Mouse (Mus musculus) kidney, postnatal 0 days (tissue): Measurements from ENCODE around the gene Tyw5. TPM values are rescaled to one million over a fixed set of nuclear protein-coding genes. Genes with fewer than 3 reads are reported as not detected.
A peak's percentile ranks its signal among the peaks of the same experiment; 100 is the strongest.

ENCODE experiments used
- ATAC-seq: fragments of 200-750 bp; cut with Nextera tagmentation; replicated peaks from 2 replicates; pipeline ENCODE4 v1.8.0; 2017; ENCODE audit warnings: low read depth, moderate number of reproducible peaks, moderate TSS enrichment, moderate library complexity; ENCODE audit not compliant: low FRiP score
- DNase-seq: peaks from one replicate; pipeline ENCODE4 v3.0.0-alpha.2; 2016; ENCODE audit warnings: low spot score
- H3K27ac ChIP-seq: fragments of 300-500 bp; sonication (generic); 2 replicates; pipeline ENCODE4 v1.5.1; 2014; ENCODE audit warnings: mild to moderate bottlenecking
- H3K27me3 ChIP-seq: fragments of 300-500 bp; sonication (generic); 2 replicates; pipeline ENCODE4 v1.6.1; 2014; ENCODE audit warnings: low read length, mixed read lengths; ENCODE audit not compliant: insufficient read depth
- H3K36me3 ChIP-seq: fragments of 300-500 bp; sonication (generic); 2 replicates; pipeline ENCODE4 v1.6.1; 2014; ENCODE audit warnings: low read length, mixed read lengths; ENCODE audit not compliant: insufficient read depth
- H3K4me1 ChIP-seq: fragments of 300-500 bp; sonication (generic); replicated peaks from 2 replicates; pipeline ENCODE4 v1.6.1; 2014; ENCODE audit warnings: antibody characterized with exemption, low read length, mixed read lengths; ENCODE audit not compliant: insufficient read depth
- H3K4me2 ChIP-seq: fragments of 300-500 bp; sonication (generic); 2 replicates; pipeline ENCODE4 v1.6.1; 2014; ENCODE audit warnings: mild to moderate bottlenecking, low read length, moderate library complexity, mixed read lengths
- H3K4me3 ChIP-seq: fragments of 300-500 bp; sonication (generic); replicated peaks from 2 replicates; pipeline ENCODE4 v1.5.1; 2014; ENCODE audit warnings: low read depth, low read length
- H3K9ac ChIP-seq: fragments of 300-500 bp; sonication (generic); 2 replicates; pipeline ENCODE4 v1.6.1; 2014; ENCODE audit warnings: low read depth, low read length
- H3K9me3 ChIP-seq: fragments of 300-500 bp; sonication (generic); replicated peaks from 2 replicates; pipeline ENCODE4 v1.6.1; 2016; ENCODE audit warnings: low read length, inconsistent platforms, mixed read lengths
- CTCF ChIP-seq: IDR thresholded peaks from 2 replicates; pipeline ENCODE4 v1.5.1; 2016; ENCODE audit warnings: antibody characterized with exemption, low read depth, mild to moderate bottlenecking, moderate library complexity
- WGBS: fragments of 180-500 bp; shearing (Covaris S2); extraction: QIAGEN DNeasy Blood & Tissue Kit; methylation state at CpG from one replicate; pipeline ENCODE4 v1.1.7; 2014; 5-methylcytosine and 5-hydroxymethylcytosine counted together
- polyA plus RNA-seq: library from polyadenylated mRNA; unstranded; fragments of >200 nt; fragmentation: Nextera tagmentation; extraction: Ambion mirVana; gene quantifications from 2 replicates; pipeline ENCODE4 v1.2.1, GENCODE M21; 2015

Tyw5 gene
- polyA plus RNA-seq, 1 experiment from 2014 or later, result 27.5 TPM

DNA sequence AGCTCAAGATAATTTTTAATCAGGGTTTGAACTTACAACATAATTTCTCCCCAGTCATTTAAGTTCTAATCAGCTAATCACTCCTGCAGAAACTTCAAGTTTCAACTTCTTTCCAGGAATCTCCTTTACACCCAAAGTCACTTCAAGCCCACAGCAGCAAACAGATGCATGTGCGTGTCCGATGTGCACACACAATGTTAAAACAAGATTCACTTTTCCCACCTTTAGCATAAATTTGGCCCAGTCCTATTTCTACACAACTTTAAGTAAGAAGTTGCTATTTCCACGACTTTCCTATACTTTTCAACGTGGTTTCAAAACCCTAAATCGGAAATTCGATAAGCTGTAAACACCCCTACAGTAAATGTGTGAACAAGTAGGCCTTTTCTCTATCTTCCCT is 30.1 kb downstream of the Tyw5 start:
- H3K9ac ChIP-seq, result 0 out of 2 replicates have a peak overlapping the region, but pooled peaks have one; percentile 84
- ATAC-seq, result no peak
- no peaks in the 10 kb centered on the region for H3K36me3 ChIP-seq
- no peak for TF ChIP-seq CTCF
- no peak for DNase-seq
- H3K27ac ChIP-seq, result no peak overlapping the region
- H3K27me3 ChIP-seq, result no peaks in the 10 kb centered on the region
- WGBS, result 65% methylated on average over 6 of the region's 6 CpGs
- H3K4me1 ChIP-seq, result 0 out of 2 replicates have a peak, but pooled peaks cover 5% of the 10 kb centered on the region
- peak overlapping the region; percentile 98 for H3K4me2 ChIP-seq
- no peaks in the 10 kb centered on the region for H3K9me3 ChIP-seq
- peak overlapping the region; percentile 91; the same call in 1 of the 2 replicates for H3K4me3 ChIP-seq

DNA sequence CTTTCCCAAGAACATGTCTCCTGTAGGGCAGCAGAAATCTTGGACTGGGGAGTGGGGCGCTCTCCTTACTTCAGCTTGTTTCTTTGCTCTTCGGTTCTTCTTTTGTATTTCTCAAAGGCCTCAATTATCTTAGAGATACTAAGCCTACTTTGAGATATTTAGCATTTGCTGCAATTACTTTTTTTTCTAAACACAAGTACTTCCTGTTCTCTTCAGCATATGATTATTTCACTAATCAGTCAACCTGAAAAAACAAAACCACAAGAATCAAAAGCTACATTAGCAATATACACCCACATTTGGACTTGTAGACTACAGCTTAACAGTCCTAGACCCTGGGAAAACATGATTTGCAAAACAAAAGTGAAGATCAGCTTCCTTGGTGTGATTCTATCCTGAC is 31.6 kb downstream of the Tyw5 start:
- no peak for DNase-seq
- no peak overlapping the region for H3K9ac ChIP-seq
- H3K4me1 ChIP-seq, result 0 out of 2 replicates have a peak, but pooled peaks cover 5% of the 10 kb centered on the region
- H3K9me3 ChIP-seq, result no peaks in the 10 kb centered on the region
- no peak for TF ChIP-seq CTCF
- H3K36me3 ChIP-seq, result no peaks in the 10 kb centered on the region
- no peak overlapping the region for H3K4me3 ChIP-seq
- H3K4me2 ChIP-seq, result no peak overlapping the region
- no peaks in the 10 kb centered on the region for H3K27me3 ChIP-seq
- H3K27ac ChIP-seq, result no peak overlapping the region
- 95% methylated on average over 2 of the region's 2 CpGs for WGBS
- ATAC-seq, result no peak

DNA sequence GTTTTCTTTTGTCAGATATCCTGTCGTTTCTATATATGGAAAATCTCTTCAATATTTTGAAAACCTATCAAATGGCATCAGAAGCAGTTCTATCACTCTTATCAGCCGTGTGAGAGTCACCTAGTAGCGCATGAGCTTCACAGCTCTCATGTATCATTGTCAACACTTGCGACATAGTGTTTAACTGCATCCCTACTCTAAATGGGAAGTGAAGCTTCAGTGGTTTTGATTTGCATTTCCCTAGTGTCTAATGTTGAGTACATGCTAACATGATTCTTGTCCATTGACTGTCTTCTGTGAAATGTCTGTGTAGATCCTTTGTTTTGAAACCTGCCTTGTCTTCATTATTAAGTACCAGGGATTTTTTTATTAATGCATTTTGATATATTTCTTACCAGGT is 36.5 kb downstream of the Tyw5 start:
- no peak for DNase-seq
- Histone ChIP-seq H3K36me3 (no peaks in the 10 kb centered on the region), H3K9ac (no peak overlapping the region), H3K27ac (no peak overlapping the region), H3K4me2 (no peak overlapping the region), H3K4me3 (no peak overlapping the region), H3K9me3 (no peaks in the 10 kb centered on the region), H3K4me1 (no peaks in the 10 kb centered on the region), H3K27me3 (no peaks in the 10 kb centered on the region)
- 75% methylated on average over 4 of the region's 4 CpGs for WGBS
- no peak for ATAC-seq
- no peak for TF ChIP-seq CTCF

DNA sequence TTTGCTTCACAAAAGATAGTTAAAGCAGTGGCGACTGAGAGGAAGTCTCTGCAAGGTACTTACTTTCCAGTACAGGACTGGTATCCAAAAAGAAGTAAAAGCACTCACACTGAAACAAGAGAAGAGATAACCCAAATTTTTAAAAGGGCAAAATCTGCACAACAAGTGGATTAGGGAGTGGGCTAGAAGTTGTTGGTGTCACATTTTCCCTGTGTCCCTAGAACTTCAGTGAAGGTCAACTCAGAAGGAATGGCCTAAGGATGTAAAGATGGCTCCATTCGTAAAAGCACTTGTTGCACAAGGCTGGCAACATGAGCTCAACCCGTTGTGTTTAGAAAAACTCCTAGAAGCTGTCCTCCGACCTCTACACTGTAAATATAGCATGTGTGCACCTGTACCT is 37.8 kb downstream of the Tyw5 start:
- no peak overlapping the region for H3K27ac ChIP-seq
- H3K4me3 ChIP-seq, result no peak overlapping the region
- no peak for DNase-seq
- H3K9me3 ChIP-seq, result no peaks in the 10 kb centered on the region
- 83% methylated on average over 4 of the region's 4 CpGs for WGBS
- no peaks in the 10 kb centered on the region for H3K4me1 ChIP-seq
- TF ChIP-seq CTCF, result no peak
- no peak overlapping the region for H3K4me2 ChIP-seq
- H3K9ac ChIP-seq, result no peak overlapping the region
- H3K27me3 ChIP-seq, result no peaks in the 10 kb centered on the region
- H3K36me3 ChIP-seq, result no peaks in the 10 kb centered on the region
- no peak for ATAC-seq

DNA sequence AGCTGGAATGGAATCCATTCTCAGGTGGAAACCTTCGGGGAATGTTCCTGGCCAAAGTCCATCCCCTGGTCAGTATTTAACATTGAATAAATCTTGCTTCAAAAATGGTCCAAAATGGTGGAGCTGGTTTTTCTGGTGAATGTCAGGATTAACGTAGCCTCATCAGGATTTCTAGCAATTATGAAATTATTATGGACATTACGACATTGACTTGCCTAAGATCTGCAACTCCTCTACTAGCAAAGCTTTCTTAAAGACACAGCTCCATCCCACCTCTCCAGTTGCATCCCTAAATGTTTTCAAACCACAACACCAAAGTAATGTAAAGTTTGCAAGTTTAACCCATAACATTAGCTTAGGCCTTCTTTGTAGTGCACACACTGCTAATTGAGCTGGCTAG is 39.5 kb downstream of the Tyw5 start:
- Histone ChIP-seq H3K27ac (no peak overlapping the region), H3K36me3 (no peaks in the 10 kb centered on the region), H3K4me2 (no peak overlapping the region), H3K9ac (no peak overlapping the region), H3K4me3 (no peak overlapping the region), H3K27me3 (no peaks in the 10 kb centered on the region), H3K4me1 (no peaks in the 10 kb centered on the region), H3K9me3 (no peaks in the 10 kb centered on the region)
- 88% methylated on average over 3 of the region's 3 CpGs for WGBS
- no peak for TF ChIP-seq CTCF
- no peak for ATAC-seq
- DNase-seq, result no peak

DNA sequence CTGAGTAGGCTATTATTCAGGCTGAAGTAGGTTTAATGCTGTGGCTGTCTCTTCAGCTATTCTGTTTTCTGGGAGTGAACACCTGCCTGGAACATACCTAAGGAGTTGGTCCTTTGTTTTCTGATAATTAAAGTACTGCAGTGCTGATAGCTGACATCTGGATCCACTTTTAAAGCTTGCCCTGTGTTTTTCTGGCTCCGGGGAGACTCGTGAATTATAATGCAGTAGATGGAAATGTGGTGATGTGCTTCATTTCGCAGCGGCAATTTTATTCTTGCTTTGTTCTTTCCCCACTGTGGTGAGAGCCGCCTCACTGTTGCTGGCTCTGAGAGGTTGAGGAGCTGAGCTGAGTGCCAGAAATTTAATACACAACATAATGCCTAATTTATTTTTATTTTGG is 48.4 kb downstream of the Tyw5 start:
- H3K36me3 ChIP-seq, result no peaks in the 10 kb centered on the region

DNA sequence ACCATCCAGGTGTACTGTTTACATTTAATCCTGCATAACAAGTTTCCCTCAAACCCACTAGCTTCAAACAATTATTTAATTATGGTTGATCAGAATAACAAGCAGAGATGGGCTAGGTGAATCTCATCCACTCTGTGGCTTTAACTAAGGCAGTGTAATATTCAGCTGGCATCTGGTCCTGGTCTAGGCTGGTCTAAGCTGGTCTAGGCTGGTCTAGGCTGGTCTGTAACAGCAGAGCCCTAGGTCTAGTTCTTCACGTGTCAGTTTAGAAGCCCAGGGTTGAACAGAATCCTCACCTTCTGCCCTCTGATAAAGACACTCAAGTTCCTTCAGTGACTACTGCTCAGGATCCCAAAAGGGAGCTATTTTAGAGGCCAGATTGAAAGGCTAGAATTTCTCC is 55.0 kb downstream of the Tyw5 start:
- Histone ChIP-seq H3K9me3 (no peaks in the 10 kb centered on the region), H3K4me1 (no peaks in the 10 kb centered on the region), H3K27ac (no peak overlapping the region), H3K4me3 (no peak overlapping the region), H3K4me2 (no peak overlapping the region), H3K9ac (no peak overlapping the region), H3K27me3 (no peaks in the 10 kb centered on the region), H3K36me3 (no peaks in the 10 kb centered on the region)
- no peak for ATAC-seq
- WGBS, result 69% methylated on average over 1 of the region's 1 CpGs
- no peak for TF ChIP-seq CTCF
- no peak for DNase-seq

More for the DNA sequence above, 48.4 kb downstream of the Tyw5 start:
- no peak for TF ChIP-seq CTCF
- Histone ChIP-seq H3K4me2 (no peak overlapping the region), H3K9ac (no peak overlapping the region), H3K9me3 (no peaks in the 10 kb centered on the region), H3K4me3 (no peak overlapping the region), H3K27ac (no peak overlapping the region), H3K27me3 (no peaks in the 10 kb centered on the region), H3K4me1 (no peaks in the 10 kb centered on the region)
- ATAC-seq, result no peak
- WGBS, result 67% methylated on average over 5 of the region's 5 CpGs
- no peak for DNase-seq
